In genomic region chr9:107287294-107287693, GRCm38 (mm10) we compare ENCODE assay signal across 17 mouse cellular contexts. TPM values are rescaled to one million over a fixed set of nuclear protein-coding genes. Genes with fewer than 3 reads are reported as not detected.
DNase-seq lines count a peak whose midpoint lies in the region; ATAC-seq and TF ChIP-seq lines count a peak whose summit lies in the region.
"Had no signal": no experiment of that assay in that cellular context is flagged by ENCODE, and none has a peak within 500 bp of the region (broad histone marks: within the 10 kb centered on the region; RNA-seq: fewer than 3 reads in every experiment).

No protein-coding gene starts in this region.

- TF ChIP-seq CTCF in CH12.LX (conservative IDR thresholded peaks at IDR 0.05 in 1 of 2, IDR thresholded peaks at IDR 0.05 in 1 of 2; ENCODE audit: low read depth in 2 of 2, low read length in 2 of 2): no peak

- no peak overlapping the region for H3K4me2 ChIP-seq in CH12.LX (ENCODE audit: insufficient read depth, low read depth, poor library complexity, severe bottlenecking)
- H3K4me2 ChIP-seq in forebrain, embryonic 16.5 days (ENCODE audit: low read length): no peak overlapping the region
- H3K4me2 ChIP-seq in hindbrain, embryonic 12.5 days (replicated peaks): no peak overlapping the region
- no peak overlapping the region for H3K4me2 ChIP-seq in heart, embryonic 12.5 days
- H3K4me2 ChIP-seq: forebrain, embryonic 13.5 days had no signal

- DNase-seq in 416B (ENCODE audit: low read depth): peak; percentile 91
- peak; percentile 56 for DNase-seq in CH12.LX (ENCODE audit: extremely low read depth)
- no peak for DNase-seq in right cerebral cortex, postnatal 25 days
- DNase-seq: adrenal gland, adult 8-10 months; cerebellum, adult 8-10 months; gastrocnemius, adult 2 months; left cerebral cortex, postnatal 4 days; lung, adult 2 months; thymus, postnatal 36 days had no signal

- in situ Hi-C loops in CH12.LX (cut with MboI; ENCODE audit: low pct_ligation_motif_present, low pct_unique_long_range_greater_than_20kb, low sequenced_read_pairs): loop anchor here (5.0 to 25.0 kb wide), 2 partner anchors 40 to 625 kb away; partner anchors contain the start of gene Grm2

- no peak for TF ChIP-seq POLR2A in CH12.LX (IDR thresholded peaks at IDR 0.05; ENCODE audit: low read depth, low read length)

- TF ChIP-seq RAD21 in CH12.LX (IDR thresholded peaks at IDR 0.05; ENCODE audit: low read depth, low read length): no peak

- dilution Hi-C loops in CH12.LX (cut with MboI; ENCODE audit: extremely low pct_ligation_motif_present, extremely low pct_unique_long_range_greater_than_20kb, low sequenced_read_pairs): no loop called here

- peaks cover 3% of the 10 kb centered on the region for H3K27me3 ChIP-seq in CH12.LX (replicated peaks)
- H3K27me3 ChIP-seq in forebrain, embryonic 16.5 days (replicated peaks; ENCODE audit: control insufficient read depth, insufficient read depth, low read length): 0 out of 2 replicates have a peak, but pooled peaks cover 4% of the 10 kb centered on the region
- H3K27me3 ChIP-seq in hindbrain, embryonic 12.5 days: peaks cover 19% of the 10 kb centered on the region
- no peaks in the 10 kb centered on the region for H3K27me3 ChIP-seq in heart, embryonic 12.5 days (replicated peaks)

- 11% methylated on average over 2 of the region's 2 CpGs for WGBS in macrophage (ENCODE audit: missing documents)
- 65% methylated on average over 2 of the region's 2 CpGs for WGBS in forebrain, embryonic 16.5 days
- 66% methylated on average over 2 of the region's 2 CpGs for WGBS in hindbrain, embryonic 12.5 days
- 75% methylated on average over 2 of the region's 2 CpGs for WGBS in heart, embryonic 12.5 days

- ATAC-seq in common myeloid progenitor, adult 5-6 weeks (replicated peaks; ENCODE audit: low read depth, poor library complexity, severe bottlenecking): peak; percentile 27
- ATAC-seq in forebrain, embryonic 16.5 days: no peak
- no peak for ATAC-seq in hindbrain, embryonic 12.5 days (ENCODE audit: low FRiP score)
- no peak for ATAC-seq in heart, embryonic 12.5 days (ENCODE audit: insufficient number of reproducible peaks, low FRiP score)
- ATAC-seq: forebrain, embryonic 13.5 days had no signal

- no peak overlapping the region for H3K9ac ChIP-seq in CH12.LX (ENCODE audit: insufficient read depth, low read depth)
- no peak overlapping the region for H3K9ac ChIP-seq in forebrain, embryonic 16.5 days (replicated peaks; ENCODE audit: low read depth, low read length)
- H3K9ac ChIP-seq in hindbrain, embryonic 12.5 days: no peak overlapping the region
- no peak overlapping the region for H3K9ac ChIP-seq in heart, embryonic 12.5 days
- H3K9ac ChIP-seq: forebrain, embryonic 13.5 days had no signal

- H3K4me1 ChIP-seq in CH12.LX (ENCODE audit: control insufficient read depth in 1 of 2, insufficient read depth in 2 of 2): peaks cover 5 to 44% of the 10 kb centered on the region in 2 experiments
- peaks cover 12% of the 10 kb centered on the region for H3K4me1 ChIP-seq in forebrain, embryonic 16.5 days (replicated peaks; ENCODE audit: control insufficient read depth, insufficient read depth, low read length)
- peaks cover 15% of the 10 kb centered on the region for H3K4me1 ChIP-seq in hindbrain, embryonic 12.5 days
- H3K4me1 ChIP-seq in heart, embryonic 12.5 days (replicated peaks): peaks cover 12% of the 10 kb centered on the region

- H3K27ac ChIP-seq in CH12.LX (ENCODE audit: insufficient read depth, low read depth): no peak overlapping the region
- peak overlapping the region; percentile 88 for H3K27ac ChIP-seq in macrophage
- H3K27ac ChIP-seq in forebrain, embryonic 16.5 days (ENCODE audit: low read length): no peak overlapping the region
- no peak overlapping the region for H3K27ac ChIP-seq in hindbrain, embryonic 12.5 days
- no peak overlapping the region for H3K27ac ChIP-seq in heart, embryonic 12.5 days (ENCODE audit: poor library complexity, severe bottlenecking)
- H3K27ac ChIP-seq: forebrain, embryonic 13.5 days; gastrocnemius, adult 2 months; kidney, postnatal 0 days; midbrain, embryonic 10.5 days had no signal

- TF ChIP-seq EP300 in CH12.LX (IDR thresholded peaks at IDR 0.05; ENCODE audit: low read length): no peak

- peak overlapping the region in 1 of 3 experiments; percentile 80 for H3K4me3 ChIP-seq in CH12.LX (replicated peaks in 1 of 3; ENCODE audit: low read depth in 2 of 3, low read length in 2 of 3, poor library complexity in 1 of 3)
- H3K4me3 ChIP-seq in macrophage (ENCODE audit: inconsistent target): peak overlapping the region; percentile 94
- H3K4me3 ChIP-seq in forebrain, embryonic 16.5 days (replicated peaks; ENCODE audit: low read length): no peak overlapping the region
- H3K4me3 ChIP-seq in hindbrain, embryonic 12.5 days: no peak overlapping the region
- H3K4me3 ChIP-seq in heart, embryonic 12.5 days: no peak overlapping the region
- H3K4me3 ChIP-seq: forebrain, embryonic 13.5 days; gastrocnemius, adult 2 months; midbrain, embryonic 10.5 days had no signal

- H3K79me2 ChIP-seq in CH12.LX (replicated peaks; ENCODE audit: control insufficient read depth, extremely low read depth, insufficient read depth, poor library complexity, severe bottlenecking) (no peaks in the 10 kb centered on the region), macrophage (ENCODE audit: inconsistent target) (peaks cover 68% of the 10 kb centered on the region)

- peaks cover 9 to 39% of the 10 kb centered on the region in 2 experiments for H3K36me3 ChIP-seq in CH12.LX (replicated peaks in 1 of 2; ENCODE audit: control insufficient read depth in 1 of 2, insufficient read depth in 1 of 2, low read length in 1 of 2)
- H3K36me3 ChIP-seq in macrophage (ENCODE audit: inconsistent target): no peaks in the 10 kb centered on the region
- no peaks in the 10 kb centered on the region for H3K36me3 ChIP-seq in forebrain, embryonic 16.5 days (ENCODE audit: control insufficient read depth, insufficient read depth)
- H3K36me3 ChIP-seq in hindbrain, embryonic 12.5 days: no peaks in the 10 kb centered on the region
- no peaks in the 10 kb centered on the region for H3K36me3 ChIP-seq in heart, embryonic 12.5 days
- H3K36me3 ChIP-seq: midbrain, embryonic 10.5 days had no signal

- H3K9me3 ChIP-seq in CH12.LX (replicated peaks; ENCODE audit: low read length): no peaks in the 10 kb centered on the region
- no peaks in the 10 kb centered on the region for H3K9me3 ChIP-seq in forebrain, embryonic 16.5 days (ENCODE audit: control insufficient read depth, low read length)
- H3K9me3 ChIP-seq in hindbrain, embryonic 12.5 days (replicated peaks): no peaks in the 10 kb centered on the region
- H3K9me3 ChIP-seq in heart, embryonic 12.5 days (replicated peaks): no peaks in the 10 kb centered on the region
- H3K9me3 ChIP-seq: forebrain, embryonic 13.5 days; midbrain, embryonic 10.5 days had no signal

RNA-seq across cellular contexts. Expression of gene Mapkapk3, which starts 2.4 kb away (rescaled TPM):
- 33.3 and 39.8 TPM in 2 replicates for total RNA-seq in CH12.LX (2012; rRNA removed)
- 29.1 and 29.9 TPM in 2 replicates for total RNA-seq in CH12.LX (2014; rRNA removed)
- polyA plus RNA-seq in CH12.LX (2012; ENCODE audit: insufficient read length, low read depth): 30.1 and 33.1 TPM in 2 replicates
- total RNA-seq in common myeloid progenitor, adult 5-6 weeks (2017): 61.4 and 71.9 TPM in 2 replicates
- 100 to 1,000 TPM in 25 of 26 experiments, 10 to 100 TPM in 1; 97.6 to 393 (median 163) TPM for total RNA-seq in macrophage (2018; cell fraction: chromatin; rRNA removed)
- total RNA-seq in macrophage (2018; cell fraction: cytosol; rRNA removed): 10 to 100 TPM; 38.9 to 83.3 (median 53.5) TPM
- total RNA-seq in macrophage (2018; cell fraction: nucleus; rRNA removed): 100 to 1,000 TPM in 14 of 26 experiments, 10 to 100 TPM in 12; 53.9 to 268 (median 112) TPM
- polyA plus RNA-seq in macrophage (2018): 25.7 to 58.4 TPM (median 48.9 TPM) in 3 replicates
- polyA plus RNA-seq in forebrain, embryonic 16.5 days (2015; fragmentation: Nextera tagmentation; extraction: Ambion mirVana): 1.4 and 1.7 TPM in 2 replicates
- 3.9 and 5.0 TPM in 2 replicates for polyA plus RNA-seq in hindbrain, embryonic 12.5 days (2016; fragmentation: Nextera tagmentation; extraction: Ambion mirVana)
- 7.1 and 7.3 TPM in 2 replicates for polyA plus RNA-seq in heart, embryonic 12.5 days (2016; fragmentation: Nextera tagmentation; extraction: Ambion mirVana)

RNA-seq across cellular contexts. Expression of gene Cish, which starts 8.5 kb away (rescaled TPM):
- total RNA-seq in CH12.LX (2012; rRNA removed) (1.7 and 3.5 TPM in 2 replicates), CH12.LX (2014; rRNA removed) (0.42 and 0.43 TPM in 2 replicates)
- polyA plus RNA-seq in CH12.LX (2012; ENCODE audit: insufficient read length, low read depth) (2.2 and 4.6 TPM in 2 replicates), macrophage (2018) (0.10 to 1.4 TPM (median 0.29 TPM) in 3 replicates)
- 0.27 and 0.39 TPM in 2 replicates for total RNA-seq in common myeloid progenitor, adult 5-6 weeks (2017)
- 100 to 1,000 TPM in 1 of 26 experiments, 10 to 100 TPM in 9, 1 to 10 TPM in 16; 1.3 to 159 (median 5.1) TPM for total RNA-seq in macrophage (2018; cell fraction: chromatin; rRNA removed)
- 10 to 100 TPM in 4 of 26 experiments, 1 to 10 TPM in 18, under 1 TPM in 4; 0.51 to 54.5 (median 2.6) TPM for total RNA-seq in macrophage (2018; cell fraction: cytosol; rRNA removed)
- 100 to 1,000 TPM in 2 of 26 experiments, 10 to 100 TPM in 10, 1 to 10 TPM in 12, under 1 TPM in 2; 0.89 to 189 (median 6.5) TPM for total RNA-seq in macrophage (2018; cell fraction: nucleus; rRNA removed)
- polyA plus RNA-seq in forebrain, embryonic 16.5 days (2015; fragmentation: Nextera tagmentation; extraction: Ambion mirVana): 9.2 and 11.1 TPM in 2 replicates
- 6.8 and 8.0 TPM in 2 replicates for polyA plus RNA-seq in hindbrain, embryonic 12.5 days (2016; fragmentation: Nextera tagmentation; extraction: Ambion mirVana)
- 15.6 and 16.4 TPM in 2 replicates for polyA plus RNA-seq in heart, embryonic 12.5 days (2016; fragmentation: Nextera tagmentation; extraction: Ambion mirVana)

RNA-seq across cellular contexts. Expression of gene Hemk1, which starts 50.9 kb away (rescaled TPM):
- 12.2 and 20.5 TPM in 2 replicates for total RNA-seq in CH12.LX (2012; rRNA removed)
- 10.8 and 12.1 TPM in 2 replicates for total RNA-seq in CH12.LX (2014; rRNA removed)
- polyA plus RNA-seq in CH12.LX (2012; ENCODE audit: insufficient read length, low read depth): 11.9 TPM in 2 replicates
- total RNA-seq in common myeloid progenitor, adult 5-6 weeks (2017): 8.1 and 16.1 TPM in 2 replicates
- 10 to 100 TPM in 24 of 26 experiments, 1 to 10 TPM in 2; 6.0 to 65.1 (median 40.9) TPM for total RNA-seq in macrophage (2018; cell fraction: chromatin; rRNA removed)
- total RNA-seq in macrophage (2018; cell fraction: cytosol; rRNA removed): 1 to 10 TPM; 2.9 to 8.1 (median 4.8) TPM
- 10 to 100 TPM in 25 of 26 experiments, 1 to 10 TPM in 1; 6.5 to 52.6 (median 27.1) TPM for total RNA-seq in macrophage (2018; cell fraction: nucleus; rRNA removed)
- 2.6 to 5.5 TPM (median 5.2 TPM) in 3 replicates for polyA plus RNA-seq in macrophage (2018)
- 15.6 and 18.8 TPM in 2 replicates for polyA plus RNA-seq in forebrain, embryonic 16.5 days (2015; fragmentation: Nextera tagmentation; extraction: Ambion mirVana)
- 12.1 and 14.1 TPM in 2 replicates for polyA plus RNA-seq in hindbrain, embryonic 12.5 days (2016; fragmentation: Nextera tagmentation; extraction: Ambion mirVana)
- polyA plus RNA-seq in heart, embryonic 12.5 days (2016; fragmentation: Nextera tagmentation; extraction: Ambion mirVana): 11.4 and 13.4 TPM in 2 replicates

RNA-seq across cellular contexts. Expression of gene 6430571L13Rik, which starts 53.1 kb away (rescaled TPM):
- total RNA-seq in CH12.LX (2012; rRNA removed): 0.34 and 0.72 TPM in 2 replicates
- total RNA-seq in CH12.LX (2014; rRNA removed): 0.11 TPM in 1 of 2 replicates, not detected in the other
- polyA plus RNA-seq in CH12.LX (2012; ENCODE audit: insufficient read length, low read depth): 0.09 and 0.10 TPM in 2 replicates
- total RNA-seq in common myeloid progenitor, adult 5-6 weeks (2017): 0.23 and 0.44 TPM in 2 replicates
- total RNA-seq in macrophage (2018; cell fraction: chromatin; rRNA removed): under 1 TPM in 2 of 26 experiments, not detected in 24; 0.33 to 0.34 TPM
- under 1 TPM in 5 of 26 experiments, not detected in 21; 0.05 to 0.07 (median 0.05) TPM for total RNA-seq in macrophage (2018; cell fraction: cytosol; rRNA removed)
- under 1 TPM in 1 of 26 experiments, not detected in 25; 0.41 TPM for total RNA-seq in macrophage (2018; cell fraction: nucleus; rRNA removed)
- not detected in 3 replicates for polyA plus RNA-seq in macrophage (2018)
- 3.3 and 5.4 TPM in 2 replicates for polyA plus RNA-seq in forebrain, embryonic 16.5 days (2015; fragmentation: Nextera tagmentation; extraction: Ambion mirVana)
- polyA plus RNA-seq in hindbrain, embryonic 12.5 days (2016; fragmentation: Nextera tagmentation; extraction: Ambion mirVana): 3.6 and 4.7 TPM in 2 replicates
- 0.55 and 1.1 TPM in 2 replicates for polyA plus RNA-seq in heart, embryonic 12.5 days (2016; fragmentation: Nextera tagmentation; extraction: Ambion mirVana)

RNA-seq across cellular contexts. Expression of gene Dock3, which starts 55.6 kb away (rescaled TPM):
- total RNA-seq in CH12.LX (2012; rRNA removed) (0.21 and 0.30 TPM in 2 replicates), CH12.LX (2014; rRNA removed) (not detected in 2 replicates)
- polyA plus RNA-seq in CH12.LX (2012; ENCODE audit: insufficient read length, low read depth) (not detected in 2 replicates), macrophage (2018) (2.1 to 32.2 TPM (median 15.3 TPM) in 3 replicates)
- total RNA-seq in common myeloid progenitor, adult 5-6 weeks (2017): 0.23 and 1.6 TPM in 2 replicates
- total RNA-seq in macrophage (2018; cell fraction: chromatin; rRNA removed): 100 to 1,000 TPM in 8 of 26 experiments, 10 to 100 TPM in 18; 28.5 to 164 (median 75.8) TPM
- total RNA-seq in macrophage (2018; cell fraction: cytosol; rRNA removed): 10 to 100 TPM in 12 of 26 experiments, 1 to 10 TPM in 14; 3.4 to 23.5 (median 9.3) TPM
- 10 to 100 TPM in 25 of 26 experiments, 1 to 10 TPM in 1; 4.9 to 86.6 (median 40.1) TPM for total RNA-seq in macrophage (2018; cell fraction: nucleus; rRNA removed)
- 23.2 and 23.6 TPM in 2 replicates for polyA plus RNA-seq in forebrain, embryonic 16.5 days (2015; fragmentation: Nextera tagmentation; extraction: Ambion mirVana)
- polyA plus RNA-seq in hindbrain, embryonic 12.5 days (2016; fragmentation: Nextera tagmentation; extraction: Ambion mirVana): 13.4 and 14.4 TPM in 2 replicates
- polyA plus RNA-seq in heart, embryonic 12.5 days (2016; fragmentation: Nextera tagmentation; extraction: Ambion mirVana): 0.91 and 1.3 TPM in 2 replicates
- total RNA-seq: gastrocnemius, adult 2 months had no signal
